Comparison of ENCODE assay signal across 8 mouse cellular contexts in genomic region chr12:30883592-30883985, GRCm38 (mm10). TPM values are rescaled to one million over a fixed set of nuclear protein-coding genes. Genes with fewer than 3 reads are reported as not detected.
A peak's percentile ranks its signal among the peaks of the same experiment; 100 is the strongest.
DNase-seq lines count a peak whose midpoint lies in the region; ATAC-seq and TF ChIP-seq lines count a peak whose summit lies in the region.

No protein-coding gene starts in this region.

- H3K9ac ChIP-seq in forebrain, embryonic 13.5 days, result peak overlapping the region; percentile 56
- H3K9ac ChIP-seq in limb, embryonic 13.5 days, result peak overlapping the region; percentile 66; the same call in 1 of the 2 replicates

- TF ChIP-seq CTCF in left cerebral cortex, adult 2 months (IDR thresholded peaks at IDR 0.05), result no peak
- TF ChIP-seq CTCF in olfactory bulb, adult 2 months (IDR thresholded peaks at IDR 0.05; ENCODE audit: insufficient read depth, low read depth, low read length), result no peak

- peak overlapping the region; percentile 52 for H3K4me3 ChIP-seq in left cerebral cortex, adult 2 months
- peak overlapping the region; percentile 47 for H3K4me3 ChIP-seq in forebrain, embryonic 13.5 days
- peak overlapping the region; percentile 56 for H3K4me3 ChIP-seq in limb, embryonic 13.5 days
- H3K4me3 ChIP-seq in olfactory bulb, adult 2 months (ENCODE audit: insufficient read depth, low read depth, low read length), result peak overlapping the region; percentile 49

- 14% methylated on average over 4 of the region's 4 CpGs for WGBS in forebrain, embryonic 13.5 days
- 23% methylated on average over 4 of the region's 4 CpGs for whole genome bisulfite sequencing in limb, embryonic 13.5 days
- WGBS in olfactory bulb, adult 2 months, result 14% methylated on average over 4 of the region's 4 CpGs

- H3K27me3 ChIP-seq in forebrain, embryonic 13.5 days, result peaks cover 54% of the 10 kb centered on the region
- peaks cover 67% of the 10 kb centered on the region for H3K27me3 ChIP-seq in limb, embryonic 13.5 days

- no peak for ATAC-seq in forebrain, embryonic 13.5 days
- no peak for ATAC-seq in limb, embryonic 13.5 days (ENCODE audit: low FRiP score, low read depth)

- H3K4me2 ChIP-seq in forebrain, embryonic 13.5 days, result peak overlapping the region; percentile 100
- peak overlapping the region; percentile 99 for H3K4me2 ChIP-seq in limb, embryonic 13.5 days (replicated peaks)

- TF ChIP-seq POLR2A in olfactory bulb, adult 2 months (IDR thresholded peaks at IDR 0.05; ENCODE audit: insufficient read depth, low read depth, low read length), result no peak

- peaks cover 11% of the 10 kb centered on the region for H3K4me1 ChIP-seq in forebrain, embryonic 13.5 days
- H3K4me1 ChIP-seq in limb, embryonic 13.5 days, result peaks cover 14% of the 10 kb centered on the region
- H3K4me1 ChIP-seq in olfactory bulb, adult 2 months (ENCODE audit: control insufficient read depth, insufficient read depth, low read length), result peaks cover 8% of the 10 kb centered on the region

- H3K36me3 ChIP-seq in forebrain, embryonic 13.5 days (ENCODE audit: poor library complexity, severe bottlenecking), result no peaks in the 10 kb centered on the region
- no peaks in the 10 kb centered on the region for H3K36me3 ChIP-seq in limb, embryonic 13.5 days

- no peak for DNase-seq in left cerebral cortex, adult 2 months (ENCODE audit: extremely low spot score in 1 of 2, low spot score in 2 of 2)
- DNase-seq in left cerebral cortex, postnatal 25 days (ENCODE audit: low spot score in 2 of 2), result no peak
- DNase-seq in B cell, adult 2 months, result no peak
- DNase-seq in layer of hippocampus, adult 8-10 months (ENCODE audit: low spot score in 2 of 2), result no peak
- DNase-seq in thymus, postnatal 25 days, result no peak

- intact Hi-C loops in left cerebral cortex, adult 2 months (cut with DNase I), result loop anchor here (5.0 to 10.0 kb wide), 2 partner anchors 176 to 829 kb away; no protein-coding TSS in a partner anchor
- intact Hi-C loops in left cerebral cortex, postnatal 25 days (cut with DNase I), result no loop called here

- no peaks in the 10 kb centered on the region for H3K9me3 ChIP-seq in forebrain, embryonic 13.5 days (replicated peaks)
- no peaks in the 10 kb centered on the region for H3K9me3 ChIP-seq in limb, embryonic 13.5 days

- no peak overlapping the region for H3K27ac ChIP-seq in left cerebral cortex, adult 2 months
- H3K27ac ChIP-seq in forebrain, embryonic 13.5 days, result no peak overlapping the region
- H3K27ac ChIP-seq in limb, embryonic 13.5 days, result no peak overlapping the region
- no peak overlapping the region for H3K27ac ChIP-seq in olfactory bulb, adult 2 months (ENCODE audit: insufficient read depth, low read depth, low read length)

RNA-seq across cellular contexts. Expression of gene Alkal2, which starts 0.5 kb away (rescaled TPM):
- total RNA-seq in left cerebral cortex, adult 2 months (2021), result 1 to 10 TPM; 2.4 to 4.2 TPM
- 1 to 10 TPM; 3.0 to 3.2 TPM for total RNA-seq in left cerebral cortex, postnatal 25 days (2021)
- 0.13 TPM in 1 of 2 replicates, not detected in the other for polyA plus RNA-seq in forebrain, embryonic 13.5 days (2015; fragmentation: Nextera tagmentation; extraction: Ambion mirVana)
- 1.6 and 3.6 TPM in 2 replicates for polyA plus RNA-seq in limb, embryonic 13.5 days (2015; fragmentation: Nextera tagmentation; extraction: Ambion mirVana)
- polyA plus RNA-seq in olfactory bulb, adult 2 months (2012; ENCODE audit: insufficient read depth, insufficient read length, low replicate concordance, missing spikeins), result not detected in 2 replicates
- 1 to 10 TPM; 2.1 to 6.7 (median 3.1) TPM for total RNA-seq in layer of hippocampus, adult 8-10 months (2022)

RNA-seq across cellular contexts. Expression of gene Acp1, which starts 27.8 kb away (rescaled TPM):
- 10 to 100 TPM; 50.2 to 54.3 TPM for total RNA-seq in left cerebral cortex, adult 2 months (2021)
- total RNA-seq in left cerebral cortex, postnatal 25 days (2021), result 10 to 100 TPM; 51.6 to 54.2 TPM
- 177 and 185 TPM in 2 replicates for polyA plus RNA-seq in forebrain, embryonic 13.5 days (2015; fragmentation: Nextera tagmentation; extraction: Ambion mirVana)
- polyA plus RNA-seq in limb, embryonic 13.5 days (2015; fragmentation: Nextera tagmentation; extraction: Ambion mirVana), result 172 and 187 TPM in 2 replicates
- not detected in 2 replicates for polyA plus RNA-seq in olfactory bulb, adult 2 months (2012; ENCODE audit: insufficient read depth, insufficient read length, low replicate concordance, missing spikeins)
- total RNA-seq in layer of hippocampus, adult 8-10 months (2022), result 10 to 100 TPM; 51.9 to 62.4 (median 56.0) TPM

RNA-seq across cellular contexts. Expression of gene Sh3yl1, which starts 27.9 kb away (rescaled TPM):
- 10 to 100 TPM; 11.3 to 11.8 TPM for total RNA-seq in left cerebral cortex, adult 2 months (2021)
- 10 to 100 TPM; 11.2 to 12.3 TPM for total RNA-seq in left cerebral cortex, postnatal 25 days (2021)
- 27.2 and 27.6 TPM in 2 replicates for polyA plus RNA-seq in forebrain, embryonic 13.5 days (2015; fragmentation: Nextera tagmentation; extraction: Ambion mirVana)
- 14.5 TPM in 2 replicates for polyA plus RNA-seq in limb, embryonic 13.5 days (2015; fragmentation: Nextera tagmentation; extraction: Ambion mirVana)
- not detected in 2 replicates for polyA plus RNA-seq in olfactory bulb, adult 2 months (2012; ENCODE audit: insufficient read depth, insufficient read length, low replicate concordance, missing spikeins)
- 10 to 100 TPM; 10.6 to 13.5 (median 12.2) TPM for total RNA-seq in layer of hippocampus, adult 8-10 months (2022)
